Mouse (Mus musculus): ENCODE measurements around the gene Ncbp1.

Ncbp1 gene

DNA sequence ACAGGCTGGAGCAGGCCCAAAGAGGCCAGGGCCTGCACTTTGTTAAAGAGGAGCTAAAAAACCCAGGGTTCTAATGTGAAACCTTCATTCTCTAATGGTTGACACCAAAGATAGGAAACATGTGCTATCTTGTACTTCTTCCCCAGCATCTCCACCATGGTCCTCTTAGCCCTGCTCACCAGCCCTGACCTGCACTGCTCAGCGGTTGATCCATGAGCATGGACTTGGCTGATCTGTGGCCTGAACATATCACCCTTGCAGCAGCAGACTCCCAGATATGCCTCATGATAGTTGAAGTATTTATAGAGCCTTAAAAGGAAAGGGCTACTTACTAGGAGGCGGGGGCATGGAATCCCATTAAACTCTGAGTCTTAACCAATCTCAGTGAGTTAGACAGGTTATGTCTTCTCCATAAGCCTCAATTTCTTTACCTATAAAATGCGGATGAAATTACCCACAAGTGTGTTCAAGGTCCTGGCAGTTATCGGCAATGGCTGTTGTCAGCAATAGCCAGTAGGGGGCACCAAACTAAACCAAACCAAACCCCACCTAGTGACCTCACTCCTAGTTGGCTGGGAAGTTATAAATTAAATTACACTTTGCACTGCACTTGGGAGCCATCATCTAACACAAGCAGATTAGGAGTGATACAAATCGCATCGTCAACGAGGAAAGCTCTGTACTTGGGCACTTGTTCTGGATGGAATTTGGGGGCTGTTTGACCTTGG is 63.6 kb downstream of the Ncbp1 start:
- DNase-seq (ENCODE audit: low spot score): peak; percentile 91

DNA sequence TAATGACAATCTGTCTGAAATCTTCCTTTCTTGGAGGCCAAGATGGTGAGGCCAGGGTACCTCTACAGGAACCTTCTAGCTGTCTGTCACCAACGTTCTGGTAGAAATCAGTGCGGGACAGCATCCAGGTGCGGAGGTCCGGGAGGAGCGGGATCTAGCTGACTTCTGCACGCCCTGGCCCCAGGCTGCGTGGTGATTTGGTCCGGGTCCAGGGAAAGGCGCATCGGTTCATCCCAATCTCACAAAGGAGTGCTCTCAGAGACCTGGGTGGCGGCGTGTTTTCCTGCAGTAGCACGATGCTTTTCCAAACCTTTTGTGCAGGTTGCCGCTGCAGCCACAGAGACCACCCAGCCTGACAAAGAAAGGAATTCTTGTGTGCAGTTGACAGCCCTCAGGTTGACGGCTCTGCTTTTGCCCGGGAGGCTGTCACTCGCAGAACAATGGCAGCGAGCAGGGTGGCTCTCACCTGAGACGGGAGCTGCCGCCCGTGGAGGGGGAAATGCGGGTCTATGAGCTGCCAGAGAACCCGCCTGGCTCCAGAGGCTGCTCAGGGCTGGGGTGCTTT is 64.2 kb downstream of the Ncbp1 start:
- peak; percentile 15 for DNase-seq (ENCODE audit: low spot score)

DNA sequence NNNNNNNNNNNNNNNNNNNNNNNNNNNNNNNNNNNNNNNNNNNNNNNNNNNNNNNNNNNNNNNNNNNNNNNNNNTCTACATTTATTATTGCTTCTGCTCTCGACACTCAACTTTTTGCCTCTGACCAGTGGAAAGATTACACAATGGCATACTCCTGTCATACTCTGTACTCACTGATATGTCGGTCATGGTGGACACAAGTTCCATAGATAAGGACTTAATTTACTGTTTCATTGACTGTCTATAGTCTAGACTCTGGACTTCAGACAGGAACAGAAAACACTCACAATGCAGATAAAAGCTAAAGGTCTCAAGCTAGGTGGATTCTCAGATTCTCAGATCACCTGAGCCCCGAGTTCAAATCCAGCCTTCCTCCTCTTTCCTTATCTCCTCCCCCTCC is 82.7 kb downstream of the Ncbp1 start:
- DNase-seq (ENCODE audit: low spot score): no peak

Measured in embryo, embryonic 10.5 days (tissue).